Mouse (Mus musculus) left cerebral cortex, postnatal 36 days (tissue): ENCODE results near the gene Iqgap1. TPM values are rescaled to one million over a fixed set of nuclear protein-coding genes. Genes with fewer than 3 reads are reported as not detected.

Source experiments
- DNase-seq, 2 experiments: peaks; one replicate each; pipeline ENCODE4 v3.0.0; 2021 to 2022; ENCODE audit warnings: low spot score in 2 of 2, mixed read lengths in 1 of 2
- intact Hi-C: fragments of 180-260 bp; cut with DNase I; formaldehyde crosslinking; loops from one replicate; pipeline ENCODE4 v1.15.1; 2025
- total RNA-seq, 2 experiments: library from RNA; stranded (reverse); gene quantifications; 2 replicates each; pipeline ENCODE4 v1.2.3; 2021

The Iqgap1 gene
- total RNA-seq, 2 experiments from 2014 or later = 18.5 to 26.9 TPM

DNA sequence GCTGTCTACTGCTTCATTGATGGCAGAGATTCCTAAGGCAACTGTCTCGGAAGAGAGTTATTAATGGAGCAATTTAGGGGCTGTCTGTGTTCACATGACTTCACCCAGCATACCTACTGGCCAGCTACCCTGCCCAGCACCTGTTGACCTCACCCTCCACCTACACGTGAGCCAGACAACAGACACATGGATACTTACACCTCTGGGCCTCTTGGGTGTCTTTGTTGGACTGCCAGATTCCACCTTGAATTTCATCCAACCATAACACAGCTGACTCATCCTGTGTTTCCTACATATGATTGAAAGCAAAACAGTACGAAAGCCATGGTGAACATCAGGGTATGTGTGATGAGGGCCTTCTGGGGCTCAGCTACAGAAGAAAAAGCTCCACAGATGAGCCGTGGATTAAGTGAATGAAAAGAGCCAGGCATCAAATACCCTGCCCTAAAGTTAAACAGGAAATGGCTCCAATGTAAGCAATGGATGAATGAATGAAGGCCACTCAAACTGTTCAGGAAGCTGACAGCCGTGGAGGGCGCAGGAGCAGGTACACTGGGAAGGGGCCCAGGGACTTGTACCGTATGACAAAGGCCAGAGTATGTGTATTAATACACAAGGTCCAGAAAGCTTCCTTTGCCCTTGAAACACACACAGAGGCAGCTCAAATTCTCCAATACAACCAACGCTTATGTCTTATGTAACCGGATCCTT, 81.7 kb downstream of the Iqgap1 start:
- intact Hi-C loops = loop anchor here (10.0 kb wide), 1 partner anchor 61 kb away; no protein-coding TSS in a partner anchor
- no peak for DNase-seq

- intact Hi-C loops = loop anchor here (10.0 kb wide), 1 partner anchor 62 kb away; no protein-coding TSS in a partner anchor
- DNase-seq = no peak
These were observed 83.1 kb downstream of the Iqgap1 start for GRCm38 (mm10) chr7:80742671-80743070.

DNA sequence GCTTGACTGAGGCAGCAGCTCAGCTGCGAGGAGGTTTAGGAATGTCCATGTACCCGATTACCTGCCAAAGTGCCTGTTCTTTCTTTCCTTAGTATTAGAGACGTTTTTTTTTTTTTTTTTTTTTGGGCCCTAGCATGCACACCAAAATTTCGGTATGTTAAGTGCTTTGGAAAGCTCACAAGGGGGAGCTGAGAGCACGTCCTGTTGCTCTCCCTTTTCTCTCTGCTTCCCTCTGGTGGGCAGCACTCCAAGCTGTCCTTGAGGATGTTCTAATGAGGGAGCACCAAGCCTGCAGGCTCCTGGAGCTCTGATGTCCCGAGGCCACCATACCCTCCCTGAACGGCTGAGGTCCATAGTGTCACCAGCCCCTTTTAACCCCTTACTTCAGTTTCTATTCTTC, 84.8 kb downstream of the Iqgap1 start:
- intact Hi-C loops = loop anchor here (1.0 to 10.0 kb wide), 2 partner anchors 64 to 108 kb away; no protein-coding TSS in a partner anchor
- DNase-seq = peak; percentile 50 to 65

DNA sequence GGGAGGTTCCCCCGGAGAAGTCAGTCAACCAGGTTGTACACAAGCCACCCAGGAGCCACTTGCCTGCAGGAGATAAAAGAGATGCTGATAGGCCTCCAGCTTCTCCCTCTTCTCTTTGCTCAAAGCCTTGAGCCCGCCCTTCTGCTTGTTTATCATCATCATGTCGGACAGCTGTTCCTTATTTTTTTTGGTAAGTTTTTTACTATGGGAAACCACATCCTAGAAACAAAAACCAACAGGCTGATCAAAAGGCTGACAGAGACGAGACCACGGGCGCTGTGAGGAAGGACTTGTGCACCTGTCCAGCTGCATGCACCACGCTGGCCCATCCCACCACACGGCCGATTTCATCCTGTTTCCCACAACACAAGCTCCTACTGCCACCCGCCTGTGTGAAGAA, 89.6 kb downstream of the Iqgap1 start:
- intact Hi-C loops = no loop called here
- no peak for DNase-seq

- DNase-seq = no peak
- intact Hi-C loops = no loop called here
These were observed 92.8 kb downstream of the Iqgap1 start for GRCm38 (mm10) chr7:80732986-80733385.

DNA sequence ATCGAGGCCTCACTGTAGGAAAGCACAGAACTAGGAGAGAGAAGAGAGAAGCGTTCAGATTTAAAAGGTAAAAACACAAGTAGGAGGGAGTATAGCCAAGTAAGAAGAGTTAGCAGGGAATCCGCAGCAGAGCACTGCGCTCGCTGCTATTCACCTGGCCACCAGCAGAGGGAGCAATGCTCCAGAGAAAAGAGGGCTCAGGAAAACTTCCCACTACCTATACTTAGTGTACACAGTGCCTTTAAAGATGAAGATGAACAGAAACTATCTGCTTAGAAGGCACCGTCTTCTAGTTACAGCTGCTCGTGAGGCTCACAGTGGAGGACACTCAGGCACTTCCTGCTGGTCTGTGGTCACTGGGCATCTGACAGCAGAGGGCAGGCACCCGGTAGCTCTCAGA, 96.1 kb downstream of the Iqgap1 start:
- intact Hi-C loops = loop anchor here (1.0 kb wide), 1 partner anchor 120 kb away; no protein-coding TSS in a partner anchor

GRCm38 (mm10) chr7:80721041-80721440, 104.7 kb downstream of the Iqgap1 start:
- intact Hi-C loops = loop anchor here (2.0 kb wide), 1 partner anchor 32 kb away; the partner anchor contains the start of gene Crtc3
- DNase-seq = peak; percentile 70 to 72

More for the DNA sequence above, 96.1 kb downstream of the Iqgap1 start:
- peak; percentile 68 to 75 for DNase-seq

DNA sequence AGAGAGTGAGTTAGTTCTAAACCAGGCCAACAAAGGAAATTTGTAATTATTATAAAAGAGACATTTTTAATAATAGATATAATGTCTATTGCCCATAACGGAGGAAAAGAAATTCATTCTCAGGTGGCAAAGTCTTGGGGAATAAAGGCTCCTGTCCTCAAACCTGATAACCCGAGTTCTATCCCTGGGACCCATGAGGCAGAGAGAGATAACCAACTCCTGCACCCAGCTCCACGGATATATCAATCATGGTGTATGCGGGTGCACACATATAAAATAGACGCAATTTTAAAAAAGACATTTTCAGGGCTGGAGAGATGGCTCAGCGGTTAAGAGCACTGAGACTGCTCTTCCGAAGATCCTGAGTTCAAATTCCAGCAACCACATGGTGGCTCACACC, 106.2 kb downstream of the Iqgap1 start:
- DNase-seq = no peak
- intact Hi-C loops = loop anchor here (10.0 kb wide), 1 partner anchor 335 kb away; the partner anchor contains the start of gene Fes

DNA sequence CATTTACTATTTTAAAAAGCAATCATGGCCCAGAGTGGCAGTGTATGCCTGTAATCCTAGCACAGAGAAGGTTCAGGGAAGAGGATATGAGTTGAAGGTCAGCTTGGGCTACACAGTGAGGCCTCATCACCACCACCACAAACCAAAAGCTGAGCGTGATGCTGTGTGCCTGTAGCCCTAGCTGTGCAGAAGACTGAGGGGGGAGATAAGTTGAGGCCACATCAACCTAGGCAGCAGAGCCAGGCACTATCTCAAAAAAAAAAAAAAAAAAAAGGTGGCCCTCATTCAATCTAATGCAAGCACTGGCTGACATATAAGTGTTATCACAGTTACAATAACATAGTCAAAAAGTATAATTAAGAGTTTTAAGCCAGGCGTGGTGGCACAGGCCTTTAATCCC, 106.7 kb downstream of the Iqgap1 start:
- intact Hi-C loops = loop anchor here (10.0 kb wide), 1 partner anchor 334 kb away; the partner anchor contains the start of gene Fes
- DNase-seq = no peak

DNA sequence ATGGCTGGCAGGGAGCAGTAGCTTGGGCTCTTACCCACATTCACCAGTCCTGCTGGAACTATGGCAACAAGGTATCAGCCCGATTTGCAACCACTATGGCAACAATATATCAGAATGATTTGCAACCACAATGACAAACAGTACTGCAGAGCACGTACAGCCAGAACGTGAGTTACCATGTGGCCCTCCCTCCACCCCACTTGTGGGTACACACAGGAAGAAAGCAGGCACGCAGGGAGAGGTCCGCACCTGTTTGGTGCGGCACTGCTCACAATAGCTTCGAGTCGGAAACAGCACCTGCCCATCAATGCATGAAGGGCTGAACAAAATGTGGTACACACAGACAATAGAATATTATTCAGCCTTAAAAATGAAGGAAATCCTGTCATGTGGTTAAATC, 107.3 kb downstream of the Iqgap1 start:
- intact Hi-C loops = loop anchor here (10.0 kb wide), 1 partner anchor 334 kb away; the partner anchor contains the start of gene Fes
- DNase-seq = no peak

GRCm38 (mm10) chr7:80716758-80717157, 109.0 kb downstream of the Iqgap1 start:
- intact Hi-C loops = loop anchor here (10.0 kb wide), 1 partner anchor 332 kb away; the partner anchor contains the start of gene Fes
- DNase-seq = no peak

- intact Hi-C loops = loop anchor here (10.0 kb wide), 1 partner anchor 331 kb away; the partner anchor contains the start of gene Fes
- peak; percentile 40 to 42 for DNase-seq
These were observed 110.5 kb downstream of the Iqgap1 start for GRCm38 (mm10) chr7:80715306-80715705.

- no peak for DNase-seq
- intact Hi-C loops = loop anchor here (10.0 kb wide), 1 partner anchor 327 kb away; the partner anchor contains the start of gene Fes
These were observed 114.3 kb downstream of the Iqgap1 start for GRCm38 (mm10) chr7:80711496-80711895.

DNA sequence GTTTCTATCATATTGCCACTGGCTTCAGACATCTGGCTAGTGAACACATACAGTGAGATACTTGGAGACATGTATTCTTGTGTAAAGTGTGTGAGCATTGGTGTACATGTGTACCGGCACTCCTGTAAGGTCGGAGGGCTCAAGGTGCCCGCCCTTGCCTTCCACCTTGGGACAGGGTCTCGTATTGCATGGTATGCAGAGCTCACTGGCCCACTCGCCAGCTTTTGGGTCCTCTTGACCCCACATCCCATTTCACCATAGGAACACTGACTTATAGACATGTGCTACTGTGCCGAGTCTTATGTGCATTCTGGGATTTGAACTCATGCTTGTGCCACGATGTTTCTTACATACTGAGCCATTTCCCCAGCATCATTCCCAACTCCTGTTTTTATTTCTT, 115.4 kb downstream of the Iqgap1 start:
- intact Hi-C loops = loop anchor here (10.0 kb wide), 1 partner anchor 326 kb away; the partner anchor contains the start of gene Fes
- DNase-seq = no peak

- intact Hi-C loops = no loop called here
- DNase-seq = no peak
These were observed 121.7 kb downstream of the Iqgap1 start for GRCm38 (mm10) chr7:80704066-80704465.

DNA sequence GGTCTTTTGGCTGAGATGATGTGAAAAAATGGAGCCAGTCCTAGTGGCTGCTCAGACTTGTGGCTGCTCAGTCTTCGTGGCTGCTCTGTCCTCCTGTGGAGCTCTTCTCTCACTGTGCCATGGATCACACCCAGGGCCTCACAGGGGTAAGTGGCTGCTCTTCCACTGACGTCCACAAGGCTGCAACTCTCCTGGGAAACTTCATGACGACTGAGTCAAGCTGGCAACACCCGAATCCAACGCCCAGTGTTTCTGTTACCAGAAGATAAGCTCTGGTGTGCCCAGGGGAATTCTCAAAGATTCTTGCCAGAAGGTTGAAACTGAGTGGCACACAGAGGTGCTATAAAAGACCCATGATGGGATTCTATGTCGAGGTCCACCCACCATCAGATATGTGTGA, 123.3 kb downstream of the Iqgap1 start:
- intact Hi-C loops = no loop called here
- no peak for DNase-seq

GRCm38 (mm10) chr7:80699709-80700108, 126.1 kb downstream of the Iqgap1 start:
- no peak for DNase-seq
- intact Hi-C loops = no loop called here

- intact Hi-C loops = no loop called here
- DNase-seq = no peak
These were observed 126.8 kb downstream of the Iqgap1 start for GRCm38 (mm10) chr7:80698940-80699339.

DNA sequence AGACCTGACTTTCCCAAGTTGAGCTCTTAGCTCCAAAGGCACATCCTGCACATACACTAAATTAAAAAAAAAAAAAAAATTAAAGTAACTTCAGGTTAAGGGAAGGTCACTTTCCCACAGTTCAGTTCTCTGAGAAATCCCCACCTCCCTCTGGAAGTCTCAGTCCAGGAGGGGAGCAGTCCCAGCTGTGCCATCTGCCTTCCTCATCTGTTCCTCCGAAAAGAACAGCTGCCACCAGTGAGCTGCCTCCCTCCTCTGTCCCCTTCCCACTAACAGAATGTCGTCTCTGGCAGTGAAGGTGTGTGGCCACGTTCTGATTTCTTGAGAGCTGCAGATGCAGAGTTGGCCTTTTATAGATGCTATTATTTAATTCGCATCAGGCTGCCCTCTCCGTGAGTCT, 127.9 kb downstream of the Iqgap1 start:
- intact Hi-C loops = no loop called here
- no peak for DNase-seq

GRCm38 (mm10) chr7:80696903-80697302, 128.9 kb downstream of the Iqgap1 start:
- no peak for DNase-seq
- intact Hi-C loops = no loop called here

- intact Hi-C loops = no loop called here
- DNase-seq = no peak
These were observed 129.4 kb downstream of the Iqgap1 start for GRCm38 (mm10) chr7:80696334-80696733.
